Mouse (Mus musculus) thymus, postnatal 4 days (tissue): ENCODE results near the gene Pfdn2.
A peak's percentile ranks its signal among the peaks of the same experiment; 100 is the strongest.

Experiments used
- DNase-seq: peaks from one replicate; pipeline ENCODE4 v3.0.0; 2021

Pfdn2 gene

DNA sequence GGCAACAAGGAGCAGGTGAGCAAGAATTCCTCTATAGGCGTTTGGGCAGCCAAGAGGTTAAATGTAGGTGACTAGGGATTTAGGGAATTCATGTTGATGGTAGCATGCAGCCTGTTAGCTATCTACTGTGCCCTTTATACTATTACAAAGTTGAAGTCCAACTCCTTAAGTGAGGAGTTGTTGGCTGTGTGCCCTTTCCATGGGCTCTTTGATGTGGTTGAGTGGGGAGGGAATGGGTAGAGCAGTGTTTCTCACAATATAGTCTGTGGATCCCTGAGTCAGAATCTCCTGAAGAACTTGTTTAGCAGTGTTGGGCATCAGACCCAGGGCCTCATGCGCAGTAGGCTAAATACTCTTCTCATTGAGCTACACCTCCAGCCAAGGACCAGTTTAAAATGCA is 11.3 kb downstream of the Pfdn2 start:
- DNase-seq: no peak

DNA sequence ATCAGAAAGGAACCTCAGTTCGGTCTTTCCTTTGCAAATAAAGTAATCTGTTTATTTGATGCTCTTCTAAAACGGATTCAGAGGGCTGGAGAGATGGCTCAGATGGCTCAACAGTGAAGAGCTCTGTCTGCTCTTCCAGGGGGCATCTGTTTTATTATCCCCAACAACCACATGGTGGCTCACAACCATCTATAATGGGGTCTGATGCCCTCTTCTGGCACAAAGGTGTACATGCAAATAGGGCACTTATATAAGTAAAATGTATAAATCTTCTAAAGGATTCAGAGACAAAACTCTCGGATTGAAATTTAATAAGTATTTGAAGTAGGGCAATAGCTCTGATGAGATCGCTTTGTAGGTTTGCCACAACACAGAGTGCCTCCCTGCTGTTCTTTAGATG is 13.0 kb downstream of the Pfdn2 start:
- DNase-seq: peak; percentile 52

DNA sequence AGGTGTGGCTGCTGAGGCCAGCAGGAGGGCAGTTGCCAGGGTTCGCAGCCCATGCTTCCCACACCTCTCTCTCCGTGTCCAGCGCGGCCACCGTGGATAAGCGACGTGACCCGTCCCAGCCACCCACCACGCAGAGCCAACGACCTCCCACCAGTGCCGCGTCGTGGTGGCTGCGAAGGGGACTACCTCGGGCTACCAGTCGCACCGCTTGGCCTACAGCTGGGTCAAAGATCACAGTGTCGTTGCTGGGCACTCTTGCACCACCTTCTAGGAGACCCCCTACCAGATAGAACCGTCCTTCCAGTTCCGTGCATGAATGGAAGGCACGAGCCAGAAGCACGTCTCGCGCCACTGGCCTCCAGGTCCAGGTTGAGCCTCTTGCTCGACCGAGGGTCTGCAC is 14.8 kb downstream of the Pfdn2 start:
- peak; percentile 57 for DNase-seq

DNA sequence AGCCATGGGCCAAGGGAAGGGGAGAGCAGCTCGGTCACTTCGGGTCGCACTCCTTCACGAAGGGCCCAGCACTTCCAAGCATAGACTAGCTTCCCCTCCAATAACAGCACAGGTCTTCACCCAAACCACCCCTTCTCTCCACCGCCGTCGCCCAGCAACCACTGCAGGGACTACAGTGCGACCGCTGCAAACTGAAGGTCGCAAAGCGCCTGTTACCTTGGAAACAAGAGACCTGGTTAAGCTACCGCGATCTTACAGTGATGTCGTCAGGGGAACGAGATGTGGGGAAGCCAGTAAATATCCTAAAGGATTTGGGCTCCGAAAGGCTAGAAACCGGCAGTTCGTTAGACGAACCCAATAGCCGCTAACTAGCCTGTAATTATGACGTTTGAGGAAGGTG is 15.2 kb downstream of the Pfdn2 start, which contains the start of gene Klhdc9:
Klhdc9 (minus strand) TSS at position 143 of the 400 bp plus-strand sequence.
- peak; percentile 92 for DNase-seq

DNA sequence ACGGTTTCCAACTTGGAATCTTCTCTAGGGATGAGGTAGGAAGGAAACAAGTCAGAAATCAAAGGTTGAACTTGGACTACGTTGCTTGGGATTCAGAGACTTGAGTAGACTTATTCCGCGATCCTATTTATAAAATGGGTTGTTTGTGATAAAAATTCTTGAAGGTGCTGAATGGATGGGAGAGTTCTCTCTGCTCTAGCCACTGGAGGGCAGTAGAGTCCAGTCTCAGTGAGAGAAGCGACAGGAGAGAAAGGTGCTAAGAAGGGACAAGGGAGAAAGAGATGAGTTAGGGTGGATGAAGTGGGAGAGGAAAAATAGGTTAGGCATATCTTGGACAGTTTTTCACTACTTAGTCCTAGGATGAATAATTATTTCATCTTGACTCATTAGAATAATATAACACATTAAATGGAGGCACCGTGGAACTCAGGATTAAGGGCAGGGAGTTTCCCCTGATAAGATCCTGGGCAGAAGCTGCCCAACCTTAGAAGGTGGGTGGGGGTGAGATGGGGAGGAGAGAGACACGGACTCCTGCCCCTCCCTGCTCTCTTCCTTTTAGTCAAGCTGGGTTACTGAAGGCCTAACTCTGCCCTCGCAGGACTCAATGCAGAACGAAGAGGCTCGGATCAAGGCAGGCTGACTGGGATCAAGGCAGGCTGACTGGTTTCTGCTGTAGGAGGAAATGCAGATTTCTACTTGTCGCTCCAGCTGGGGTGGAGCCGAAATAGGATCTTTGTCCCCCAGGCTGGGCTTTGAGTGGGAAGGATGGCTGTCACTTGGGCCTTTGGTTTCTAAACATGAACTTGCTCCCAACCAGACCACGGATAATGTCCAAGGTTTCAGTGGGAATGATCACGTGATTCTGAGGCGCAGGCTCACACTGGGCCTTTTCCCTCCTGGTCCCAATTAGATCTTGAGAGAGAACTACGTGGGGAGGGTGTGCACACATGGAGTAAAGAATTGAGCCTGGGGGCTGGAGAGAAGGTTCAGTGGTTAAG is 15.9 kb downstream of the Pfdn2 start:
- DNase-seq: peak; percentile 79

DNA sequence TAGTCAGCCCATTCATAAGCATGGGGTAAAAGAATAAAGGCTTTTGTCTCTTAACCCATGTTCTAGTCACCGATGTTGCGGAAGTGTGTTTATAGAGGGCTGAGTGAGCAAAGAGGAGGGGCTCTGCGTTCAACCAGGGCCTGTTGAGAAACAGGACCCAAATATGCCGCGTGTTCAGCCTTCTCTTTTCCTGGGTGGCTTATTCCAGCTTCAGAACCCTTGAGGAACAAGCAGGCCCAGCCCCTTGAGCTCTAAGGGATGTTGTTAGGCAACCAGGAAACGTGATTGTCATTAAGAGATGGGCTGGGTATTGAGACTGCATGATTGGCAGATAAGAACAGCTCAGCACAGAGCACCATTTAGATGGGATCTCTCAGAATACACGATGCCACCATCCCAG is 20.5 kb downstream of the Pfdn2 start:
- no peak for DNase-seq

DNA sequence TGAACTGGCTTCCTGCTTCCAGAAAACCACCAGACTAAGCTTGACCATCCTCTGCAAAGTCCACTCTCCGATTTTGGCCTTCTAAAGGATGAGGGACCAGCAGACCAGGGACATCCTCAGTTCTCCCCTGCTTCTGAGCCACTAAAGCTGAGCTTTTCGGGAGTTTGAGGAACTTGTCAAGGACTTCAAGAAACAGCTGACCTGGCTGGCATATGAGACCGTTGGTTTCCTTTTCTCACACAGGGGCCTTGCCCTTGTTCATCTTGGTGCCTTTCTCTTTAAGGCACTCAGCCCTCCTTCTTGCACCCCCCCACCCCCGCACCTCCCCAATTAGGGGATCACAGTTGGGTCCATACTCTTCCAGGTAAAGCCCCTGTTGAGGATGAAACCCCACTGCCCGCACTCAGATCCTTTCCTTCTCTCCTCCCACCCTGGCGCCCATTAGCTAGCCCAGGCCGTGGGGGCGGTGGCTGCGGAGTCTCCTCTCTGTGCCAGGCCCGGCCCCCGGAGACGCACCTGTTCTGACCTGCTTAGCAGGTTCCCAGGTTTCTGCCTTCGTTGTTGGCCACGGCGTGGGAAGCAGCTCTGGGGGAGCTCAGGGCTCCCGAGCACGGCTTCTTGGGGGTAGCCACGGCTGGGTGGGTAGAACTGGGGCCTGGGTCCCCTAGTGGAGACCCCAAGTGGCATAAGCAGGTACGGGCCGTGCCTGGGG is 24.5 kb downstream of the Pfdn2 start, which contains the start of gene Nectin4:
Nectin4 (plus strand) TSS at position 255 of the 712 bp plus-strand sequence.
- DNase-seq: no peak

DNA sequence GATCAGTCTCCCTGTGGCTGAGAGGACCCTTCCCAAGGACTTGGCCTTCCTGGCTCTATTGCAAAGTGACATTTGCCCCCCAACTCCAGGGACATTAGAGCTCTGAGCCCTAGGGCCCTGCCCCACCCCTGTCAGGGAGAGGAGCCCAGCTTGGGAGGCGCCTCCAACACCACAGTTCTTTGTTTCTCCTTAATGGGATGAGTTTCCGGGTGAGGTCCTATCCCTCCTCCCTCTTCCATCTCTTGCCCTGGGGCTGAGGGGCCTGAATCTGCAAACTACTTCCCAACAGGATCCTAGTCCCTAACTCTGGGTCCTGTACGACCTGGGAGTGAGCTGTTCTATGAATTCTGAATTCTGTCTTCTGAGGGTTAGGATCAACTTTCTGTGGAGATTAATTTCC is 27.4 kb downstream of the Pfdn2 start:
- DNase-seq: no peak

DNA sequence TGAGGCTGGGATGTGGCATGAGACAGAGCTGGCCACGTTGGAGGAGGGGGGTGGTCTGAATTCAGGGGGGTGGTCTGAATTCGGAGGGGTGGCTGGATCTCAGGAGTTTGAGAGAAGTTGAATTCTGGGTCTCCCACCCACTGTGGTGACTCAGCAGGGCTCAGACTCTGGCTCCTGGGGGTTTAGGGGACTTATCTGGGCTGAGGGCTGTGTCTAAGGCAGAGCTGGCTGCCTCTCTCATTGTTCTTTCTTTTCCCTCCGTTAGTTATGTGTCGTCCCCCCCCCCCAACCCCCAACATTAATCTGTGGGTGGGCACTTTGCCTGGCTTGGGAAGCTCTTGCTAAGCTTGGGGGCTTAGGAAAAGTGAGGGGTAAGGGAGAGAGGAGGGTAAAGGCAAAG is 28.5 kb downstream of the Pfdn2 start:
- DNase-seq: no peak

DNA sequence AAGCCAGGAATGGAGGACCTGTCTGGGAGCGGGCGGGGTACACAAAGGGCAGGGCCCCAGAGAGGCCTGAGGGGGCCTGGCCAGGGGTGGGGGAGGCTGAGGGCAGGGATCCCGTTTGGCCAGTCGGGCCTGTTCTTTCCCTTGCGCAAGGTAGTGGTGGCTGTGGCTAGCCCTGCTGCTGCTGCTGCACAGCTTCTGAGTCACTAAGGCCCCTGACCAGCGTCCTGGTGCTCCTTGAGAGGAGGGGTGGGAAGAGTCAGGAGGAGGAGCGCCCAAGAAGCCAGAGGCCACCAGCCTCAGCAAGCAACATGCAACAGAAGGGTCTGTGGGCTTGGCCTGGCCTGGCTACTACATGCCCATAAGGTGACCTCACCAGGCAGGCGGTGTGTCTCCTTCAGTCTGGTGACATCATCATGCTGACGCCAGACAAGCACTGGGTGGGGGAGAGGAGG is 30.2 kb downstream of the Pfdn2 start:
- no peak for DNase-seq

DNA sequence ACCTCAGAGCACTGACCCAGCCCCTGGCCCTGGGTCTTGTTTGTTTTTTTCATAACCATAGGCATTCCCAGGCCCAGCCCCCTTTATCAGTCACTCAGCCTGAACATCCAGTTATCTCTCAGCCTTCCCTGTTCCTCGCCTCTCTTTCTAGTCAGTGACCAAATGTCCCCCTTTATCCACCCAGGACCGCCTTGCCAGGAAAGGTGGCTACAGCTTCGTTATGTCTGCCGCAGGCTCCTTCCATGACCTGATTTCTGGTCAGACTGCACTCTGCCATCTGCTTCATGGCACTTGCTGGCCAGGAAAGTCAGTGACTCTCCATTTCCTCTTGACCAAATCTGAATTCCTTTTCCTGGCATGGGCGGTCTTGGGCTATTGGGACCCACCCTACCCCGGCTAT is 32.8 kb downstream of the Pfdn2 start:
- no peak for DNase-seq

DNA sequence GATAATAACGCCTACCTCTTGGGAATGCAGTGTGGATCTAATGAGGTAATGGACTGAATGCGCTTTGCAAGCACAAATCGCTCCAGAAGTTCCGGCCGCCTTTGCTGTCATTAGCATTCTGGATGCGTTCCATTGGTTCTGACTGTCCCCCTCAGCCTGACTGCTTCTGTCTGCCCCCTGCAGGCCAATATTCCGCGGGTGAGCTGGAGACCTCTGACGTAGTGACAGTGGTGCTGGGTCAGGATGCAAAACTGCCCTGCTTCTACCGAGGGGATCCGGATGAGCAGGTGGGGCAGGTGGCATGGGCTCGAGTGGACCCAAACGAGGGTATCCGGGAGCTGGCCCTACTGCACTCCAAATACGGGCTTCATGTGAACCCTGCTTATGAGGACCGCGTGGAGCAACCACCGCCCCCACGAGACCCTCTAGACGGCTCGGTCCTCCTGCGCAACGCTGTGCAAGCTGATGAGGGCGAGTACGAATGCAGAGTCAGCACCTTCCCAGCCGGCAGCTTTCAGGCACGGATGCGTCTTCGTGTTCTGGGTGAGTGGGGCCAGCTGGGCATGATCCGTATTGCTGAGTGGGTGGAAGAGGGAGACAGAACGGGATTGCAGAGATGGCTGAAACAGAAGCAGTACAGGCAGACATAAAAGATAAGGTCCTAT is 34.6 kb downstream of the Pfdn2 start:
- peak; percentile 87 for DNase-seq

DNA sequence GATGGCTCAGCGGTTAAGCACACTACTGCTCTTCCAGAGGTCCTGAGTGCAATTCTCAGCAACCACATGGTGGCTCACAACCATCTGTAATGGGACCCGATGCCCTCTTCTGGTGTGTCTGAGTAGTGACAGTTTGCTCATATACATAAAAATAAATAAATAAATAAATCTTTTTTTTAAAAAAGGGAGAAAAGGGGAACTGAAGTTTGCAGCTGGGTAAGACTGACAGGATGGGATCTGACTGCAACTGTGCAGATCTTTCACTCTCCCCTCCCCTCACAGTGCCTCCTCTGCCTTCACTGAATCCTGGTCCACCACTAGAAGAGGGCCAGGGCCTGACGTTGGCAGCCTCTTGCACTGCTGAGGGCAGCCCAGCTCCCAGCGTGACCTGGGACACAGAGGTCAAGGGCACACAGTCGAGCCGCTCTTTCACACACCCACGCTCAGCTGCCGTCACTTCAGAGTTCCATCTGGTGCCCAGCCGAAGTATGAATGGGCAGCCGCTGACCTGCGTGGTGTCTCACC is 36.7 kb downstream of the Pfdn2 start:
- DNase-seq: no peak

DNA sequence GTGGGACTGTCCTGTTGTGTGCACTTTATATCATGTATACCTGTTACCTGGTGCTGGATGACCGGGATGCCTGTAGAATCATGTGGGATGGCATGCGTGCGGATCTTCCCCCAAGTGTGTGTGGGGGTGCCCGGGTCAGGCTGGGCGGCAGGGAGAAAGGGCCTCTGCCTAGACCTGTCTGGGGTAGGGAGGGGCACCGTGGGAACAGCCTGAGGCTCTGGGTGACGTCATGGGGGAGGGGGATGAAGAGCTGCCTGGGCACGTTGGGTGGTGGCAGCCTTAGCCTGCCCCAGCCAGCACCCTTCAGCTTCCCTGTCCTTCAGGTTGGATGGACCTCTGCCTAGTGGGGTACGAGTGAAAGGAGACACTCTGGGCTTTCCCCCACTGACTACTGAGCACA is 38.9 kb downstream of the Pfdn2 start:
- no peak for DNase-seq

DNA sequence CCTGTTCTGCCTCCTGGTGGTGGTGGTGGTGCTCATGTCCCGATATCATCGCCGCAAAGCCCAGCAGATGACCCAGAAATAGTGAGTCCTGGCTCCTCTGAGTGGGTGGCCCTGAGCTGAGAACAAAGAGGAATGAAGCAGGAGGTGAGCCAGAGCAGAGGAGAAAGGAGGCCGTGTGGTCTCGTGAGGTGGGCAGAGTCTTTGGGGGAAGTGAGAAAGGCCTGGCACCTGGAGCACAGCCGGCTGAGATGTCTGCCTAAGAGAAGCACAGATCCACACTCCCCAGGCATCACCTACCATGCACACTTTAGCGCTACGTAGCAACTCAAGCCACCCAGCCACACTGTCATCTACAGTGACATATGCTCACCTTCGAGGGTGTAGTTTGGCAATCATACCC is 39.7 kb downstream of the Pfdn2 start:
- DNase-seq: no peak

DNA sequence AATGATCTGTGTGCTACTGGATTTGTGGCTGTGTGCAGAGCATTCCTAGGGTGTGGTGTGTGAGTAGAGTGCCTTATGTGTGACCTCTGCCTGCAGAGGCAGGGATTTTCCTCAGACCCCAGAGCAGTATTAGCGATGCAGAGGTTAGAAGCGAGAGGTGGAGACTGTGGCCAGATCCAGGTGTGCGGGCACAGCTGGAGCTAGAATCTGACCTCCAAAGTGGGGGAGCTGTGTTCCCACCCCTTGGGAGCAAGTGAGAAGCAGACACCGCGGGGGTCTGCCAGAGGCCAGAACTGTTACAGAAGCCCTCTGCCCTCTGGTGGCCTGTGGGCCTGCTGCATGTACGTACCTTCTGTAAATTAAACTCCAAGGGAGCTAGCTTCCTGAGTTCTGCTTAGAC is 41.6 kb downstream of the Pfdn2 start:
- DNase-seq: peak; percentile 79

DNA sequence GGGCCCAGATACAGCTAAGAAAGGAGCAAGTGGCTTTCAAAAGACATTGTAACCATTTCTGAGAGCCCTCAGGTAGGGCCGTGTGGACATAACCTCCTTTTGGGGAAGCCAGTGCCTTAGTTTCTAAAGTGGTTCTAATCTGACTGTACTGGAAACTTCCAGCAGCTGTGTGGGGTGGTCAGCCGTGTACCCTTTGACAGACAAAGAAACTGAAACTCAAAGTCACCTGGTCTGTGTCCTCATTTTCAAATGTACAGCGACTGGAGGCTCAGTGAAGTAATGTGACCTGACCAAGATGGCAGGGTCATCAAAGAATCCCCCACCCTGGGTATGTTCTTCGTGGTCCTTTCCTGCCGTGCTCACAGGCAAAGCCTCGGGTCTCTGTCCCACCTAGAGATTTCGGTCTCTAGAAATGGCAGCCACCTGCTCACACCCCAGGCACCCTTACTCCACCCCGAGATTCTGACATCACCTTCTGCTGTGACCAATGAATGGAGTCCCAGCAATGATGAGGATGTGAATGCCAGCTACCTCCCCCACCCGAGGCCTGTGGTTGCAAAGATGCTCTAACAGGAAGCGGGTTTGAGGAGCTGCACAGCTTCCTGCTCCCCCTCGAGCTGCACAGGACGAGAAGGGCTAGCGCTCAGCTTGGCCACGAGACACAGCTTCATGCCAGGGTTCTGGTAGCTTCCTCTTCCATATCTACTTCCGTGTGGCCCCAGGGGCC is 43.1 kb downstream of the Pfdn2 start, which contains the start of gene Arhgap30:
Arhgap30 (plus strand) TSS at position 579 of the 727 bp plus-strand sequence.
- peak; percentile 88 for DNase-seq

DNA sequence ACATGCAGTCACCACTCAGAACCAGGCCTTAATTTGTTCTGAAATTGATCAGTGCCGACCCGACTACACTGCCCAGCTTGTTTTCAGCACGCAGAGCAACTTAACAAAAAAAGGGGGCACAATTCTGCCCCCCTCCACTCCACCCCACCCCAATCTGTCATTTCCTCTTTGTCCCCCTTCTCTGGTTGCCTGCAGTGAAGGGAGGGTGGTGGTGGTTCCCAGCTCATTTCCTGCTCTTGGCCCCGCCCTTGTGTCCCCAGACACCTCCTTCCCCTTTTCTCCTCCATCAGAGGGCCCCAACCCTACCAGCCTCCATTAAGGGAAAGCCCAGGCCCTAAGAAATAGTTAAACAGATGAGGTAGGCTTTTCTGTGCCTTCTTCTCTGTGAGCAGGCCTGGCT is 44.6 kb downstream of the Pfdn2 start:
- DNase-seq: peak; percentile 80

DNA sequence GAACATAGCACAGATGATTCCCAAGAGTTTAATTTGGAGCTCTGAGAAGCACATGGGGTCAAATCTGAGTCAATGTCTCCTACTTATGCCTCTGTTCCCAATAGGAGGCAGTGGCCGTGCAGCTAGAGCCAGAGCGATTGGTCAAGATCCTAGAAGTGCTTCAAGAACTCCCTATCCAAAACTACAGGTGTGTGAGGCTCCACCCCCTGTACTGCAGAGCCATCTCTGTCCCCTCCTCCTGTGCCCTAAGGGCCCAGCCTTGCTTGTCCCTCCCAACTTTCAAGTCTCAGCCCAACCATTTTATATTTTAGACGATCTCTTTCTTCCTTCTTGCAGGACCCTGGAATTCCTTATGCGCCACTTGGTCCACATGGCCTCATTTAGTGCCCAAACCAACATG is 56.4 kb downstream of the Pfdn2 start:
- no peak for DNase-seq

DNA sequence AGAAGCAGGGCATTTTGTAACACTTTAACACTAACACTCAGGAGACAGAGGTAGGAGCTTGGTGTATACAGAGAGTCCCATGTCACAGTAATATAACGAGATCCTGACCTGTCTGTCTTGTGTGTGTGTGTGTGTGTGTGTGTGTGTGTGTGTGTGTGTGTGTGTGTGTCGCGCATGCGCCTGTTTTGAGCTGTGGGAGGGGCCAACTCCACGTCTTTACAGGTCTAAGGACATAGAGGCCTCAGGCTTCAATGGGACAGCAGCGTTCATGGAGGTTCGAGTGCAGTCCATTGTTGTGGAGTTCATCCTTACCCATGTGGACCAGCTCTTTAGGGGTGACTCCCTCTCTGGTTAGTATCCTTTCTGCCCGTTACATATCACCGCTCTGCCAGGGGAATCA is 57.5 kb downstream of the Pfdn2 start:
- DNase-seq: no peak

DNA sequence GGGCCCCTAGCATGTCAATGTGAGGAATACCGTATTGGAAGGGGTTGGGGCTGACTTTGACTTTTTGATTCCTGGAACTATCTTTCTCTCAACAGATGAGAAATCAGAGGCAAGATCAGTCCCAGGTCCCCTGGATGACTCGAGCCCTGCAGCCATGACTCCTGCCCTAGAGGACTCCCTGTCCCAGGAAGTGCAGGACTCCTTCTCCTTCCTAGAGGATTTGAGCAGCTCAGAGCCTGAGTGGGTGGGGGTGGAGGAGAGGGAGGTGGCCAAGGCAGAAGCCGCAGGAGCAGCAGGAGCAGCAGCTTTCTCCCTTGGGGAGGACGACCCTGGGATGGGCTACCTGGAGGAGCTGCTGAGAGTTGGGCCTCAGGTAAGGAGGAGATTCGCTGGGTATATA is 61.8 kb downstream of the Pfdn2 start:
- no peak for DNase-seq
